Mouse (Mus musculus) ES-E14 (cell line): ENCODE results near the gene Kynu.

Experiments used
- CHD2 ChIP-seq: IDR thresholded peaks from 2 replicates; pipeline ENCODE4 v1.6.1; 2014; ENCODE audit warnings: mild to moderate bottlenecking, low read depth, low read length, inconsistent platforms
- HCFC1 ChIP-seq: IDR thresholded peaks from 2 replicates; pipeline ENCODE4 v1.6.1; 2012; ENCODE audit warnings: low read length, inconsistent platforms, borderline replicate concordance; ENCODE audit not compliant: insufficient read depth
- MAFK ChIP-seq: IDR thresholded peaks from 2 replicates; pipeline ENCODE4 v1.6.1; 2014; ENCODE audit warnings: mild to moderate bottlenecking, low read depth, low read length, inconsistent platforms; ENCODE audit not compliant: insufficient read depth
- ZC3H11A ChIP-seq: IDR thresholded peaks from 2 replicates; pipeline ENCODE4 v1.6.1; 2012; ENCODE audit warnings: low read depth, mild to moderate bottlenecking, inconsistent platforms, low read length, borderline replicate concordance
- ZNF384 ChIP-seq: IDR thresholded peaks from 2 replicates; pipeline ENCODE4 v1.6.1; 2012; ENCODE audit warnings: low read depth, low read length, inconsistent platforms

- TF ChIP-seq HCFC1 (no peak), ZC3H11A (no peak), MAFK (no peak), CHD2 (no peak), ZNF384 (no peak)
Measured at GRCm38 (mm10) chr2:43583243-43583812, 28.2 kb downstream of the Kynu start.
